Comparison of ENCODE assay signal across 8 mouse cellular contexts in genomic region chr11:59384441-59384959, GRCm38 (mm10). TPM values are rescaled to one million over a fixed set of nuclear protein-coding genes. Genes with fewer than 3 reads are reported as not detected.
DNase-seq lines count a peak whose midpoint lies in the region; ATAC-seq lines count a peak whose summit lies in the region.

No protein-coding gene starts in this region.

- H3K36me3 ChIP-seq in lung, embryonic 15.5 days, result no peaks in the 10 kb centered on the region
- H3K36me3 ChIP-seq in midbrain, embryonic 15.5 days (replicated peaks), result no peaks in the 10 kb centered on the region

- H3K9ac ChIP-seq in lung, embryonic 15.5 days, result no peak overlapping the region
- H3K9ac ChIP-seq in midbrain, embryonic 15.5 days, result no peak overlapping the region

- H3K4me2 ChIP-seq in lung, embryonic 15.5 days, result no peak overlapping the region
- no peak overlapping the region for H3K4me2 ChIP-seq in midbrain, embryonic 15.5 days

- no peaks in the 10 kb centered on the region for H3K9me3 ChIP-seq in lung, embryonic 15.5 days
- no peaks in the 10 kb centered on the region for H3K9me3 ChIP-seq in midbrain, embryonic 15.5 days

- peak; percentile 35 to 77 for DNase-seq in adrenal gland, adult (ENCODE audit: inconsistent age in 2 of 2, low spot score in 1 of 2)
- no peak for DNase-seq in adrenal gland, postnatal 25 days
- peak; percentile 61 for DNase-seq in adrenal gland, postnatal 14 days
- DNase-seq in heart, postnatal 10 days, result peak; percentile 37 to 52
- no peak for DNase-seq in spleen, adult 12 weeks (ENCODE audit: low spot score)
- no peak for DNase-seq in frontal cortex, postnatal 14 days (ENCODE audit: low spot score in 2 of 2)

- no peak overlapping the region for H3K4me3 ChIP-seq in lung, embryonic 15.5 days
- H3K4me3 ChIP-seq in midbrain, embryonic 15.5 days, result no peak overlapping the region

- H3K27ac ChIP-seq in lung, embryonic 15.5 days, result peak overlapping the region; percentile 46
- H3K27ac ChIP-seq in midbrain, embryonic 15.5 days, result no peak overlapping the region

- intact Hi-C loops in heart, postnatal 10 days (cut with DNase I), result no loop called here

- 27% methylated on average over 7 of the region's 7 CpGs for WGBS in lung, embryonic 15.5 days
- WGBS in midbrain, embryonic 15.5 days, result 54% methylated on average over 7 of the region's 7 CpGs

- H3K4me1 ChIP-seq in lung, embryonic 15.5 days, result peaks cover 23% of the 10 kb centered on the region
- H3K4me1 ChIP-seq in midbrain, embryonic 15.5 days, result no peaks in the 10 kb centered on the region

- no peaks in the 10 kb centered on the region for H3K27me3 ChIP-seq in lung, embryonic 15.5 days
- no peaks in the 10 kb centered on the region for H3K27me3 ChIP-seq in midbrain, embryonic 15.5 days (replicated peaks)

- peak; percentile 60 for ATAC-seq in lung, embryonic 15.5 days (ENCODE audit: borderline replicate concordance, extremely low read depth, low FRiP score, low TSS enrichment)
- no peak for ATAC-seq in midbrain, embryonic 15.5 days (replicated peaks)

RNA-seq across cellular contexts. Expression of gene Prss38, which starts 9.0 kb away (rescaled TPM):
- not detected in 2 replicates for total RNA-seq in adrenal gland, postnatal 25 days (2021)
- total RNA-seq in adrenal gland, postnatal 14 days (2021), result not detected in 2 replicates
- not detected for total RNA-seq in heart, postnatal 10 days (2021)
- polyA plus RNA-seq in lung, embryonic 15.5 days (2015; fragmentation: Nextera tagmentation; extraction: Ambion mirVana), result not detected in 2 replicates
- polyA plus RNA-seq in midbrain, embryonic 15.5 days (2015; fragmentation: Nextera tagmentation; extraction: Ambion mirVana), result 0.18 TPM in 1 of 2 replicates, not detected in the other

Comparison
In these comparisons a context has a peak if more than half of its experiments do, and no peak if none do; other contexts are left out.
1. DNase-seq: peak in adrenal gland, adult (2 of 2), adrenal gland, postnatal 14 days (single experiment) and heart, postnatal 10 days (2 of 2); none in adrenal gland, postnatal 25 days (single experiment), spleen, adult 12 weeks (single experiment) and frontal cortex, postnatal 14 days (0 of 2).